Mouse (Mus musculus) hindbrain, embryonic 15.5 days (tissue): Measurements from ENCODE around the gene Irgq. TPM values are rescaled to one million over a fixed set of nuclear protein-coding genes. Genes with fewer than 3 reads are reported as not detected.
"Not testable (repeated sequence)": the region's sequence is repeated elsewhere in the genome, so short reads cannot be mapped to it uniquely, and the experiment has no call there.

Experiments
- ATAC-seq: fragments of 200-750 bp; cut with Nextera tagmentation; 2 replicates; pipeline ENCODE4 v1.8.0; 2017; ENCODE audit warnings: low read depth, moderate number of reproducible peaks, moderate TSS enrichment; ENCODE audit not compliant: low FRiP score
- H3K27ac ChIP-seq: fragments of 300-500 bp; sonication (generic); replicated peaks from 2 replicates; pipeline ENCODE4 v1.5.1; 2015; ENCODE audit warnings: mild to moderate bottlenecking, inconsistent platforms
- H3K27me3 ChIP-seq: fragments of 300-500 bp; sonication (generic); 2 replicates; pipeline ENCODE4 v1.6.1; 2015; ENCODE audit warnings: control low read depth, inconsistent platforms
- H3K36me3 ChIP-seq: fragments of 300-500 bp; sonication (generic); 2 replicates; pipeline ENCODE4 v1.6.1; 2015; ENCODE audit warnings: control low read depth, inconsistent platforms
- H3K4me1 ChIP-seq: fragments of 300-500 bp; sonication (generic); replicated peaks from 2 replicates; pipeline ENCODE4 v1.6.1; 2015; ENCODE audit warnings: control low read depth, inconsistent platforms
- H3K4me2 ChIP-seq: fragments of 300-500 bp; sonication (generic); 2 replicates; pipeline ENCODE4 v1.6.1; 2015; ENCODE audit warnings: moderate library complexity, mild to moderate bottlenecking, inconsistent platforms
- H3K4me3 ChIP-seq: fragments of 300-500 bp; sonication (generic); 2 replicates; pipeline ENCODE4 v1.5.1; 2015; ENCODE audit warnings: mild to moderate bottlenecking, inconsistent platforms
- H3K9ac ChIP-seq: fragments of 300-500 bp; sonication (generic); 2 replicates; pipeline ENCODE4 v1.6.1; 2015; ENCODE audit warnings: inconsistent platforms
- H3K9me3 ChIP-seq: fragments of 300-500 bp; sonication (generic); 2 replicates; pipeline ENCODE4 v1.6.1; 2016; ENCODE audit warnings: control low read depth, inconsistent platforms
- whole genome bisulfite sequencing: fragments of 180-500 bp; shearing (Covaris S2); methylation state at CpG from one replicate; pipeline ENCODE4 v1.1.7; 2015; 5-methylcytosine and 5-hydroxymethylcytosine counted together
- polyA plus RNA-seq: library from polyadenylated mRNA; unstranded; fragments of >200 nt; fragmentation: Nextera tagmentation; extraction: Ambion mirVana; gene quantifications from 2 replicates; pipeline ENCODE4 v1.2.1, GENCODE M21; 2015

Irgq gene
- 28.5 and 28.7 TPM in 2 replicates for polyA plus RNA-seq

DNA sequence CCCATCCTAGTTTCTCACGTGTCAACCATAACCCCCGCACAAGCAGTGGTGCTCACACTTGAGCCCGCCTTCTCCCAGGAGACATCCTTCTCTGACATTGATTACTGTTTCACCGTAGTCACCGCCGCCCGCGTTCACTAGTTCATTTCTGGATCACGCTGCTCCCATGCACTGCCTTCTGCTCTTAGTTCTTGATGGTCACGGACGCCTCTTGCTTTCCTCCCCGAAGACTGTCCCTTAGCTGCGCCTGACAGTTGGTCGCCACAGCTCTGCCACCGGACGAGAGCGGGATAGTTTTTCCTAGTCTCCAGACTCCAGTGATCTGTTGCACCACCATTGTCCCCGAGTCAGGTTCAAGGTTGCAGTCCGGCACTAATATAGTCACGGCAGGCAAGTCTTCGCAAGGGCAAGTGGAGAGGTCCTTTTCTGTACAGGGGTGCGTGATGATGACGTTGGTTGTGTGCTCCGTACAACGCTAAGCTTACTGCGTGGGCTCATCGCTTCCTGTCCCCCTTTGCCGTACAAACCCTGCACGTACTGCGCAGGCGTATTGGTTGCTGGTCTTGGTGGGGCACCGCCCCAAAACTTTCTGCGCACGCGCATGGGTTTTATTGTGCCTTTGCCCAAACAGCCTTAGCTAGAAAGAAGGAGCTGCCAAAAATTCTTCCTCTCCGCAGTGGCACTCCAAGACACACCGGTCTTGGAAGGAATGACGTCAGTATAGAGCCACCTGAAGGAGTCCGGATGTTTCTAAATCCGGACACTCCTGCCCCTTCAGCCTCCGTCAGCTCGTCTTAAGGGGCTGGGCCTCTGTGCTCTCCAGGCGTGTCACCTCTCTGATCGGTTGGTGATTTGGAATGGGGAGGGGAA lies at the start of gene Irgq:
Irgq (plus strand) TSS at position 628 of the 870 bp plus-strand sequence.
- H3K4me1 ChIP-seq, result peaks cover 45% of the 10 kb centered on the region
- H3K4me3 ChIP-seq, result peak within 1 kb of the TSS; percentile 51
- peaks cover 18% of the 10 kb centered on the region; the same call in 1 of the 2 replicates for H3K36me3 ChIP-seq
- no peaks in the 10 kb centered on the region for H3K9me3 ChIP-seq
- H3K9ac ChIP-seq, result peak within 1 kb of the TSS; percentile 84
- H3K4me2 ChIP-seq, result peak within 1 kb of the TSS; percentile 90
- WGBS, result under 1% methylated on average over 44 of the region's 44 CpGs
- no peaks in the 10 kb centered on the region for H3K27me3 ChIP-seq
- peak; percentile 95 for ATAC-seq
- peak within 1 kb of the TSS; percentile 95 for H3K27ac ChIP-seq

DNA sequence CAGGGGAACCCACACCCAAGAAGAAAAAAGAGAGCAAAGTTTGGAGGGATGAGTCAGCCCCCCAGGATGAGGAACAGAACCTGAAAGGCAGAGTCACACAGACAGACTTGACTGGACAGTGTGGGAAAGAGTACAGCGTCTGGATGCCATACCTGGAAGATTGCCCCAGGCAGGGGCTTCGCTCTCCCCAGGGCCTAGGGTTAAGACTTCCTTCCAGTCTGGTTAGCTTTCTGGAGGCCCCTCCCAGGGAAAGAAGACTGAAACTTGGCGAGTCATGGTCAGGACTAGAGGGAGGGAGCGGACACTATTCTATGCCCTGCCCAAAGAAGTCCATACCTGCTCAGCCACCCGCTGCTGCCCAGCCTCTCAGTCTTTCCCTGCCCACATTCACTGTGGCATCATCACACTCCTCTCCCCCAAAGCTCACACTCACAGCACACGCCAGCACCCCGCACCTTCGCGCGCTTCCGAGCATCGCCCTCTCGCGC lies 49.5 kb upstream of the Irgq start:
- Histone ChIP-seq H3K36me3 (no peaks in the 10 kb centered on the region), H3K9me3 (no peaks in the 10 kb centered on the region), H3K4me3 (peak overlapping the region; percentile 78), H3K4me1 (peaks cover 57% of the 10 kb centered on the region), H3K4me2 (peak overlapping the region; percentile 76), H3K9ac (peak overlapping the region; percentile 88), H3K27me3 (no peaks in the 10 kb centered on the region), H3K27ac (peak overlapping the region; percentile 91)
- 10% methylated on average over 14 of the region's 14 CpGs for WGBS
- peak; percentile 27 for ATAC-seq

DNA sequence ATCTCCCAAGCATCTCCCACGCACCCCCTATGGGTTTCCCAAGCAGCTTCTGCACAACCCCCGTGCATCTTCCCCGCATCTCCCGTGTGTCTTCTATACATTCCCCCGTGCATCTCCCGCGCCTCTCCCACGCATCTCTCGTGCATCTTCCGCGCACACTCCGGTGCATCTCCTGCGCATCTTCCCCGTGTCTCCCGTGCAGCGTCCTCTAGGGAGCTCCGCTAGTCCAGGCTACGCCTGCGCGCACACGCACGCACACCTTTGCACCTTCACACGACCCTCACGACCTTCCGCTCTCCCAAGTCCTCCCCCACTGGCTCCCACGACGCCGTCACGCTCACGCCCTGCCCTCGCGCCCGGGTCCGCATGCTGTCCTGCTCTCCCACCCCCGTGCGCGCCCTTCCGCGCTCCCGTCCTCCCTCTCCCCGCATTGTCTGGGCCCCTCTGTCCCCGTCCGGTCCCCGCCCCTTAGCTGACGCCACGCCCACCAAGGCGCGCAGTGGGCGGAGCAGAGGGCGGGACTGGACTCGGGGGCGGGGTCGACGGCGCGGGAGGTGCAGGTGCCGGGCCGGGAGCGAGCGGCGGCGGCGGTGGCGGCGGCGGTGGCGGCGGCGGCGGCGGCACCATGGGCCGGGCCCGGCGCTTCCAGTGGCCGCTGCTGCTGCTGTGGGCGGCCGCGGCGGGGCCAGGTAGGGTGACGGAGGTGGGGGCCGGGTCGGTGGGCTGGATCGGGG lies 48.8 kb upstream of the Irgq start, which contains the start of gene Cadm4:
Cadm4 (plus strand) TSS at position 550 of the 734 bp plus-strand sequence.
- Histone ChIP-seq H3K27ac (peak within 1 kb of the TSS; percentile 91), H3K27me3 (no peaks in the 10 kb centered on the region), H3K4me2 (peak within 1 kb of the TSS; percentile 76), H3K4me1 (peaks cover 63% of the 10 kb centered on the region), H3K9ac (peak within 1 kb of the TSS; percentile 88), H3K4me3 (peak within 1 kb of the TSS; percentile 78), H3K9me3 (no peaks in the 10 kb centered on the region), H3K36me3 (no peaks in the 10 kb centered on the region)
- under 1% methylated on average over 73 of the region's 83 CpGs for WGBS
- peak; percentile 86 for ATAC-seq

DNA sequence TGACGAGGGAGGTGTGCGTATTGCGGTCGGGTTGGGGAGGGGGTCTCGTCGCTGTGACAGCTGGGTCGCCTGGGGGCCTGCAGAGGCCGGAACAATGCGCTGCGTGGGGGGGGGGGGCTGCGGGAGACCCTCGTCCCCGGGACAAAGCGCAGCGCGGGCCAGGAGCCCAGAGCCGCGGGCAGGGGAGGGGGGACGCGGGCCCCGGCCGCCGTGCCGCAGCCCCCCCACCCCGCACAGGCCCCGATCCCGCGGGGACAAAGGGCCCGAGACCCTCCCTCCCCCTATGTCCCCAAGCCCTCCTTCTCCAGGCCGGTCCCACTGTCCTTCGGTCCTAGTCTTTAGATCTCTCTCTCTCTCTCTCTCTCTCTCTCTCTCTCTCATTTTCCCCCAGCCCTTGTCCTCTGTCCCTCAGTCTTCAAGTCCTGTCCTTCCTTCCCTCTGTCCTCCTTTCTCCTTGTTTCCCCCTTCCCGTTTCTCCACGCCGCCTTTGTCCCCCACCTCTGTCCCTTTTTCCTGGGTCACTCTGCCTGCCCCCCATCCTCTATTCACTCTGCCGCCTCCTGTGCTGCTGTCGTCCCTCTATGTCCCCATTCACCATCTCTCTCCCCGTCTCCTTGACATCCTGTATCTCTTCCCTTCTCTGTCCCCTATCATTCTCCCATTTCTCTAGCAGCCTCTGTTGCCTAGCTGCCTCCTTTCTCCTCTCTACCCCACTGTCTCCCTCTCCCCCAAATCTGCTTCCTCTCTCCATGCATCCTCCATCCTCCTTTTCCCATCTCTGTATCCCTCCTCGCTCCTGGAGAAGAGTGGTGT lies 48.1 kb upstream of the Irgq start:
- 2% methylated on average over 13 of the region's 38 CpGs for WGBS
- Histone ChIP-seq H3K36me3 (no peaks in the 10 kb centered on the region), H3K27ac (peak overlapping the region; percentile 91), H3K9ac (peak overlapping the region; percentile 88), H3K4me3 (peak overlapping the region; percentile 78), H3K9me3 (no peaks in the 10 kb centered on the region), H3K4me1 (peaks cover 71% of the 10 kb centered on the region), H3K4me2 (peak overlapping the region; percentile 76), H3K27me3 (no peaks in the 10 kb centered on the region)
- ATAC-seq, result peak; percentile 31

GRCm38 (mm10) chr7:24483291-24483690 lies 47.2 kb upstream of the Irgq start:
- H3K4me3 ChIP-seq, result peak overlapping the region; percentile 78
- not testable (repeated sequence) for H3K27ac ChIP-seq, H3K36me3 ChIP-seq, H3K9me3 ChIP-seq, H3K27me3 ChIP-seq, ATAC-seq
- H3K4me2 ChIP-seq, result peak overlapping the region; percentile 76
- WGBS, result 50% methylated on average over 6 of the region's 6 CpGs
- H3K4me1 ChIP-seq, result peaks cover 79% of the 10 kb centered on the region
- H3K9ac ChIP-seq, result peak overlapping the region; percentile 88; the same call in 1 of the 2 replicates

- ATAC-seq, result no peak
- Histone ChIP-seq H3K27me3 (no peaks in the 10 kb centered on the region), H3K27ac (peak overlapping the region; percentile 76), H3K4me2 (peak overlapping the region; percentile 76), H3K9me3 (no peaks in the 10 kb centered on the region), H3K4me3 (peak overlapping the region; percentile 31), H3K4me1 (peaks cover 76% of the 10 kb centered on the region), H3K9ac (0 out of 2 replicates have a peak overlapping the region, but pooled peaks have one; percentile 2), H3K36me3 (peaks cover 6% of the 10 kb centered on the region; the same call in 1 of the 2 replicates)
- WGBS, result 70% methylated on average over 8 of the region's 9 CpGs
Observed at GRCm38 (mm10) chr7:24485481-24485880, 45.0 kb upstream of the Irgq start.

- 29% methylated on average over 9 of the region's 9 CpGs for WGBS
- peak; percentile 49 for ATAC-seq
- Histone ChIP-seq H3K9ac (peak overlapping the region; percentile 39; the same call in 1 of the 2 replicates), H3K36me3 (peaks cover 6% of the 10 kb centered on the region; the same call in 1 of the 2 replicates), H3K9me3 (no peaks in the 10 kb centered on the region), H3K27ac (peak overlapping the region; percentile 76), H3K4me1 (peaks cover 68% of the 10 kb centered on the region), H3K4me3 (peak overlapping the region; percentile 31), H3K27me3 (no peaks in the 10 kb centered on the region), H3K4me2 (peak overlapping the region; percentile 76)
Observed at GRCm38 (mm10) chr7:24486654-24487130, 43.8 kb upstream of the Irgq start.

DNA sequence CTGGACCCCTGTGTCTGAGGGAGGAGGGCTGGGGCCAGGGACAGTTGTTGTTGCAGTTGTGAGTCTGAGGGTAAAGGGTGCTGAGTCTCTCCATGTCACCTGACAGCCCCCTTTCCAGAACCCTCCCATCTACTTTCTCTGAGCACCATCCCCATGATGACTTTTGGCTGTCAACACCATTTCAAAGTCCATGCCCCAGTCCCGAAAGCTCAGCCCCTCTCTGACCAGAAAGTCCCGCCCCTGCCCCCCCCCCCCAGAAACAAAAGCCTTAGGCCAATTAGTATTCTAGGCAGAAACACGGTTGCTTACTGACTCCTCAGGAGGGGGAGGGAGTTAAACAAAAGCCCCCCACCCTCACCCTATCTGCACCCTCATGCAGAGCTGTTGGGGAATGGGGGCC lies 43.1 kb upstream of the Irgq start:
- 27% methylated on average over 3 of the region's 3 CpGs for WGBS
- Histone ChIP-seq H3K36me3 (peaks cover 6% of the 10 kb centered on the region; the same call in 1 of the 2 replicates), H3K27ac (peak overlapping the region; percentile 76), H3K4me2 (peak overlapping the region; percentile 76), H3K9me3 (no peaks in the 10 kb centered on the region), H3K4me1 (peaks cover 68% of the 10 kb centered on the region), H3K4me3 (no peak overlapping the region), H3K9ac (0 out of 2 replicates have a peak overlapping the region, but pooled peaks have one; percentile 39), H3K27me3 (no peaks in the 10 kb centered on the region)
- no peak for ATAC-seq

DNA sequence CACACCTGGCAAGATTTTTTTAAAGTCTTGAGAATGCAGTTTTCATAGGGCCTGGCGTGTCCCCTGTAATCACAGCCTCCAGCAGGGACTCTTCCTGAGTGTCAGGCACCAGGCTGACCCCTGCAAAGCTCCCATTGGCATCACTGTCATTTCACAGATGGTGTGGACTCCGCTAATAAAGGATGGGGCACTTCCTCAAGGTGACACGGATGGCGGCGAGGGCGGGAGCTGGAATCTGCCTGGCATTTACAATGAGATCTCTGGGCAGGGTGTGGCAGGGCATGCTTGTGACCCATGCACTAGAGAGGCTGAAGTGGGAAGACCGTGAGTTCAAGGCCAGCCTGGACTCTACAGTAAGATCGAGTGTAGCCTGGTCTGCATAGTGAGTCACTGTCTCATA lies 42.2 kb upstream of the Irgq start:
- Histone ChIP-seq H3K9ac (no peak overlapping the region), H3K4me1 (peaks cover 61% of the 10 kb centered on the region), H3K27me3 (no peaks in the 10 kb centered on the region), H3K4me2 (no peak overlapping the region), H3K9me3 (no peaks in the 10 kb centered on the region), H3K4me3 (no peak overlapping the region), H3K27ac (no peak overlapping the region), H3K36me3 (peaks cover 6% of the 10 kb centered on the region; the same call in 1 of the 2 replicates)
- 70% methylated on average over 8 of the region's 8 CpGs for WGBS
- ATAC-seq, result no peak

- Histone ChIP-seq H3K27ac (no peak overlapping the region), H3K9me3 (no peaks in the 10 kb centered on the region), H3K9ac (no peak overlapping the region), H3K4me3 (no peak overlapping the region), H3K27me3 (no peaks in the 10 kb centered on the region), H3K36me3 (peaks cover 25% of the 10 kb centered on the region), H3K4me1 (peaks cover 18% of the 10 kb centered on the region), H3K4me2 (peak overlapping the region; percentile 27)
- peak; percentile 43; the same call in 1 of the 2 replicates for ATAC-seq
- 17% methylated on average over 43 of the region's 43 CpGs for WGBS
Observed at GRCm38 (mm10) chr7:24499856-24500577, 30.5 kb upstream of the Irgq start.
